Mouse (Mus musculus): ENCODE results near the gene Ccdc126. TPM values are rescaled to one million over a fixed set of nuclear protein-coding genes. Genes with fewer than 3 reads are reported as not detected.

The Ccdc126 gene
- polyA plus RNA-seq (2014; fragmentation: Nextera tagmentation; extraction: Ambion mirVana): 10.0 and 10.9 TPM in 2 replicates

DNA sequence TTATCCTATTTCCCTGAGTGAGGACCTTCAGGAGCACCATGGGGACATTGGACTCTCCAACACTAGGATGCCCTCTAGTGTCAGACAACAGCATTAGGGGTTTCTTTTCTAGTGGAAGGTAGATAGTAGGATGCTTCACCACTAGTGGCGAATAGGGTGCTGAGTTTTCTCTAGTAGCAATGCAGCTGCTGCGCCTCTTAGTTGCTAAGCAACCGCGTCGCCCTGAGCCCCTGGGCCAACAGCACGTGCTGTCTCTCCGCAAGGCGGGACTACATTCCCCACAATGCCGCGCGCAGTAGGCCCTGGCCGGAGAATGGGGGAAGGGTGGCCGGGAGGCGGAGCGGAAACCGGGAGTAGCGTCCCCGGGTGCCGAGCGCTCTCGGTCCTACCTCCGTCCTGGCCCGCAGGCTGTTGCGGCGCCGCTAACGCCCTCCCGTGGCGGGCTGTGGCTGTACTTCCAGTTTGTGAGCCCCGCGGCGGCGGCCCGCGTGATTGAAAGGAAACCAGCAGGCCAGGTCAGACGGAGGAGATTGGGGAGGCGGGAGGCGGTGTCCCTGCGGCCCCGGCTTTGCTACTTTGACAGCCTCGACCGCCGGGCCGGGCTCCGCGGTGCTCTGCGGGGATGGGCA, at the start of gene Ccdc126:
Ccdc126 (plus strand) TSS at position 309 of the 629 bp plus-strand sequence.
- Histone ChIP-seq H3K27ac (ENCODE audit: low read depth, low read length) (peak within 1 kb of the TSS; percentile 87), H3K4me3 (ENCODE audit: low read depth, low read length) (peak within 1 kb of the TSS; percentile 61), H3K9ac (replicated peaks; ENCODE audit: low read depth, low read length) (peak within 1 kb of the TSS; percentile 73), H3K27me3 (ENCODE audit: control insufficient read depth, insufficient read depth, low read length) (no peaks in the 10 kb centered on the region), H3K4me2 (ENCODE audit: low read depth, low read length) (peak within 1 kb of the TSS; percentile 66), H3K36me3 (ENCODE audit: control insufficient read depth, insufficient read depth, low read length) (no peaks in the 10 kb centered on the region), H3K4me1 (ENCODE audit: control insufficient read depth, insufficient read depth, low read length) (0 out of 2 replicates have a peak, but pooled peaks cover 3% of the 10 kb centered on the region), H3K9me3 (ENCODE audit: control insufficient read depth, low read length) (no peaks in the 10 kb centered on the region)
- ATAC-seq (ENCODE audit: low read depth): peak; percentile 100
- under 1% methylated on average over 47 of the region's 47 CpGs for WGBS

DNA sequence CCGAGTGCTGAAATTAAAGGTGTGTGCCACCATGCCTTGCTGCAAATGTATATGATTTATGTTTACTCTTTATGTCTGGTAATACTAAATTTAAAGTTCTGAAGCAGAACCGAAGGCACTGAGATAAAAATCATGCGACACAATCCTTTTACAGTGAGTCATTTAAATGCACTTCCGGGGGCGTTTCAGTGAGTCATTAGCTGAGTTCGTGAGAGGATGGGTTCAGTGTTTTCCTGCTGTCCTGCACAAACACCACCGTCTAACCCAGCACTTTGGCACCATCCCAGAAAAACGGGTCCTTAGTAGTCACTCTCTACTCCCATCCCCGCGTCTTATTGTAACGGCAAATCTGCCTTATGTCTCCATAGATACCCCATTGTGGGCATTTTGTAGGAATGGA, 49.2 kb upstream of the Ccdc126 start:
- Histone ChIP-seq H3K27ac (ENCODE audit: low read depth, low read length) (no peak overlapping the region), H3K36me3 (ENCODE audit: control insufficient read depth, insufficient read depth, low read length) (no peaks in the 10 kb centered on the region), H3K27me3 (ENCODE audit: control insufficient read depth, insufficient read depth, low read length) (no peaks in the 10 kb centered on the region), H3K4me1 (ENCODE audit: control insufficient read depth, insufficient read depth, low read length) (no peaks in the 10 kb centered on the region), H3K9ac (replicated peaks; ENCODE audit: low read depth, low read length) (no peak overlapping the region), H3K9me3 (ENCODE audit: control insufficient read depth, low read length) (no peaks in the 10 kb centered on the region), H3K4me3 (ENCODE audit: low read depth, low read length) (no peak overlapping the region), H3K4me2 (ENCODE audit: low read depth, low read length) (no peak overlapping the region)
- ATAC-seq (ENCODE audit: low read depth): no peak
- WGBS: 64% methylated on average over 11 of the region's 11 CpGs

DNA sequence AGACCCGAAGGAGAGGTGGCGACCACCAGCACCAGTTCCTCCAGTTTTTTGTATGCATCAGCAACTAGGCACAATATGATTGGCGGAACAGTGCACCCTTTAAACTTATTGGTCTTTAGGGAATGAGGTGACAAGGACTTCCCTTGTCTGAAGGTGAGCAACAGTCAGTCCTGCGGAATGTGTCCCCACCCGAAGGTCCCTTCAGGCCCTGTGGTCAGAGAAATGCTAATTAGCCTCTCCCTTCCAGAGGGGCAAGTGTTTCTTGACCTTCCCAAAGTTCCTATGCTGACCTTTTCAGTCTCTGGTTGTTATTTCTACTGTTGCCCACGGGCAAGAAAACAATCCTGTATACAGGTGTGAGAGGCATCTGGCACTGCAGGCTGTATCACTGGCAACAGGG, 47.3 kb upstream of the Ccdc126 start:
- WGBS: 76% methylated on average over 6 of the region's 6 CpGs
- Histone ChIP-seq H3K27me3 (ENCODE audit: control insufficient read depth, insufficient read depth, low read length) (no peaks in the 10 kb centered on the region), H3K9ac (replicated peaks; ENCODE audit: low read depth, low read length) (no peak overlapping the region), H3K9me3 (ENCODE audit: control insufficient read depth, low read length) (no peaks in the 10 kb centered on the region), H3K27ac (ENCODE audit: low read depth, low read length) (no peak overlapping the region), H3K36me3 (ENCODE audit: control insufficient read depth, insufficient read depth, low read length) (no peaks in the 10 kb centered on the region), H3K4me1 (ENCODE audit: control insufficient read depth, insufficient read depth, low read length) (no peaks in the 10 kb centered on the region), H3K4me3 (ENCODE audit: low read depth, low read length) (no peak overlapping the region), H3K4me2 (ENCODE audit: low read depth, low read length) (no peak overlapping the region)
- no peak for ATAC-seq (ENCODE audit: low read depth)

DNA sequence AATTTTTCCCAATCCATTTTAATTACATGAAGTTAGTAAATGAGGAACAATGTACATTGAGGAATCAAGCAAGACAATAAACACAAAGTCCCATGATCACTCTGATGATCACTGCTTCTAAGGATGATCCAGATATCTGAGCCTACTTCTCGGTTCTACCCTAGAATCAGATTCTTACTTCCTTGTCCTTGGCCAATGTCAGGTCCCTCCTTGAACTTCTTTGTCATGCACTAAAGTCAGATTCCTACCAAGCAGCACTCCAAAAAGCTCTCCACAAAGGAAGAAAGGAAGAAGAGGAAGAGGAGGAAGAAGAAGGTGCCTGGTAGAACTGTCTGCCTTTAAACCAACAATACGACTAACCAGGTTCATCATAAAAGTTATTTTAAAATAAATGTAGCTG, 46.2 kb upstream of the Ccdc126 start:
- H3K4me1 ChIP-seq (ENCODE audit: control insufficient read depth, insufficient read depth, low read length): no peaks in the 10 kb centered on the region
- H3K27ac ChIP-seq (ENCODE audit: low read depth, low read length): no peak overlapping the region
- H3K9me3 ChIP-seq (ENCODE audit: control insufficient read depth, low read length): no peaks in the 10 kb centered on the region
- H3K27me3 ChIP-seq (ENCODE audit: control insufficient read depth, insufficient read depth, low read length): no peaks in the 10 kb centered on the region
- H3K9ac ChIP-seq (replicated peaks; ENCODE audit: low read depth, low read length): no peak overlapping the region
- no peak overlapping the region for H3K4me2 ChIP-seq (ENCODE audit: low read depth, low read length)
- H3K4me3 ChIP-seq (ENCODE audit: low read depth, low read length): no peak overlapping the region
- WGBS: 82% methylated on average over 2 of the region's 2 CpGs
- no peak for ATAC-seq (ENCODE audit: low read depth)
- H3K36me3 ChIP-seq (ENCODE audit: control insufficient read depth, insufficient read depth, low read length): no peaks in the 10 kb centered on the region

DNA sequence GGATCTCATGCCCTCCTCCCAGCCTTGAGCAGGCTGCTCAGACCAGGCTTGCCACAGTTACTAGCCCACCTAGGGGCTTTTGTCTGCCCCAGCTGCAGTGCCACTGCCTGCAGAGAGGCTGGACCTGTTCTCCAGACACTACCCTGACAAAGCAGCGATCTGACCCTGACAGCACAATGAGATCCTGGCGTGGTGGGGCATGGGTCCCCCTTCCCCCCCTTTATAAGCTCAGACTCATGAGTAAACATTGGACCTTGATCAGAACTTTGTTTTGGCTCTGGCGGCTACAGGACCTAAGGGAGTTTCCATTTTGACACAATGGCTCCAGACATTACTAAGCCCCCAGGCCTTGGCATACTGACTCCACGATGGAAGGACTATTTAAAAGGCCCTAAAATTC, 45.1 kb upstream of the Ccdc126 start:
- ATAC-seq (ENCODE audit: low read depth): no peak
- Histone ChIP-seq H3K27me3 (ENCODE audit: control insufficient read depth, insufficient read depth, low read length) (no peaks in the 10 kb centered on the region), H3K4me3 (ENCODE audit: low read depth, low read length) (no peak overlapping the region), H3K9me3 (ENCODE audit: control insufficient read depth, low read length) (no peaks in the 10 kb centered on the region), H3K27ac (ENCODE audit: low read depth, low read length) (no peak overlapping the region), H3K4me2 (ENCODE audit: low read depth, low read length) (no peak overlapping the region), H3K36me3 (ENCODE audit: control insufficient read depth, insufficient read depth, low read length) (no peaks in the 10 kb centered on the region), H3K4me1 (ENCODE audit: control insufficient read depth, insufficient read depth, low read length) (no peaks in the 10 kb centered on the region), H3K9ac (replicated peaks; ENCODE audit: low read depth, low read length) (no peak overlapping the region)
- WGBS: 25% methylated on average over 4 of the region's 4 CpGs

DNA sequence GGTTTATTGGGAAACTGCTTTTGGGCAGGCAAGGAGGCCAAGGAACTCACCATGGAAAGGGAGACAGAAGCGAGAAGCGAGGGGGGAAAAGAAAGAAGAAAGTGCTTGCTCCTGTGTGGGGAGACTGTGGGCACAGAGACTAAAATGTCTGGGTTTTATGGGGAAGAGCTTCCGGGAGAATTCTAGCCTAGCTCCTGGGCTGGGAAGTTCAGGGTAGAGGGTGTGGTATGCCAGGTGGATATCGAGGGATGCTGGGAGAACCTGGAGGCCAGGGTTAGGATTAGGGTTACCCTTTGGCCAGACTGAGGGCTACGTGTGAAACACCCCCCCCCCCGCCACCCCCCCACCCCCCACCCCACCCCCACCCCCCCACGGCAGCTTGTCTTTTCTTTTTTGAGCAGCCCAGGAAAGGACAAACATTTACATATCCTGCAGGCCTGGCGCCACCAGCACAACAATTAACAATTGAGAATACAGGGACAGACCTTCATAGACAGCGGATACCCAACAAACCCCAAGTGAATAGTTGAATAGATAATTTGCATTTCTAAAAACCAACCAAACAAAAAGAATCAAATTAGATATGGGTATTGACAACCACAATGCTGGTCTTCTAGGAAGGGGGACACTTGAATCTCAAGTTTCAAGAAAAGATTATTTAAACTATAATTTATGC, 44.5 kb upstream of the Ccdc126 start:
- no peak overlapping the region for H3K9ac ChIP-seq (replicated peaks; ENCODE audit: low read depth, low read length)
- no peak for ATAC-seq (ENCODE audit: low read depth)
- H3K27ac ChIP-seq (ENCODE audit: low read depth, low read length): no peak overlapping the region
- no peaks in the 10 kb centered on the region for H3K27me3 ChIP-seq (ENCODE audit: control insufficient read depth, insufficient read depth, low read length)
- H3K4me3 ChIP-seq (ENCODE audit: low read depth, low read length): no peak overlapping the region
- H3K4me1 ChIP-seq (ENCODE audit: control insufficient read depth, insufficient read depth, low read length): no peaks in the 10 kb centered on the region
- no peaks in the 10 kb centered on the region for H3K9me3 ChIP-seq (ENCODE audit: control insufficient read depth, low read length)
- no peak overlapping the region for H3K4me2 ChIP-seq (ENCODE audit: low read depth, low read length)
- H3K36me3 ChIP-seq (ENCODE audit: control insufficient read depth, insufficient read depth, low read length): no peaks in the 10 kb centered on the region
- WGBS: 49% methylated on average over 9 of the region's 9 CpGs

DNA sequence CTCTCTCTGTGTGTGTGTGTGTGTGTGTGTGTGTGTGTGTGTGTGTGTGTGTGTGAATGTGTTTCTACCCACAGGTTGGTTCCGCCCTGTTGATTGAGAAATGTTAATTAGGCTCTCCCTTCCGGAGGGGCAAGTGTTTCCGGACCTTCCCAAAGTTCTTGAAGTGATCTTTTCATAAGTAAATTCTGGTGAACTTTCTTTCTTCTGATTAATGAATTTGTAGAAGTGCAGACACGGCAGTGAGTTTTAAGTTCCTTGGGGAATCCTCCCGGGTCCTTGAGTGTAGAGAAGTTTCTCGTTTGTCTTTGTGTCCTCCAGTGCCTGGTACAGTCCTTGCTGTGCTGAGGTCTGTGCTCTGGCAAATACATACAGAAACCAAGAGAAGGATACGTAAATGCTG, 43.8 kb upstream of the Ccdc126 start:
- Histone ChIP-seq H3K4me1 (ENCODE audit: control insufficient read depth, insufficient read depth, low read length) (no peaks in the 10 kb centered on the region), H3K4me3 (ENCODE audit: low read depth, low read length) (no peak overlapping the region), H3K9ac (replicated peaks; ENCODE audit: low read depth, low read length) (no peak overlapping the region), H3K27ac (ENCODE audit: low read depth, low read length) (no peak overlapping the region), H3K36me3 (ENCODE audit: control insufficient read depth, insufficient read depth, low read length) (no peaks in the 10 kb centered on the region), H3K27me3 (ENCODE audit: control insufficient read depth, insufficient read depth, low read length) (no peaks in the 10 kb centered on the region), H3K9me3 (ENCODE audit: control insufficient read depth, low read length) (no peaks in the 10 kb centered on the region), H3K4me2 (ENCODE audit: low read depth, low read length) (no peak overlapping the region)
- ATAC-seq (ENCODE audit: low read depth): no peak
- 88% methylated on average over 7 of the region's 7 CpGs for WGBS

DNA sequence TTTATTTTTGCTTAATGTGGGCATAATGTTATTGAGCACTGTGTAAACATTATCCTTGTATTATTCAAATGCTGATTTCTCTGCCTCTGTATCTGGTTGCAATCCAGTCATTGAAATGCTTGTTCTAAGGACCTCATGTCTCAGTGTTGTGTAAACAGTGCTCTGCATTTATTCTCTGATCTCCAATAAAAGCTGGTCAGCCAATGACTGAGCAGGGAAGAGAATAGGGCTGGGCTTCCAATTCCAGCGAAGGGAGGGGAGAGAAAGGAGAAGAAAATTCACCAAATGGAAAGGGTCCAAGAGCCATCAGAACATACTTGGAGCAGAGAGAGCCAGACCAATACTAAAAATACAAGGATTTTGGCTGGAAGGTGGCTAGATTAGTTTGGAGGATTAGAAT, 38.1 kb upstream of the Ccdc126 start:
- Histone ChIP-seq H3K27me3 (ENCODE audit: control insufficient read depth, insufficient read depth, low read length) (no peaks in the 10 kb centered on the region), H3K9me3 (ENCODE audit: control insufficient read depth, low read length) (no peaks in the 10 kb centered on the region), H3K4me2 (ENCODE audit: low read depth, low read length) (no peak overlapping the region), H3K9ac (replicated peaks; ENCODE audit: low read depth, low read length) (no peak overlapping the region), H3K36me3 (ENCODE audit: control insufficient read depth, insufficient read depth, low read length) (no peaks in the 10 kb centered on the region), H3K27ac (ENCODE audit: low read depth, low read length) (no peak overlapping the region), H3K4me3 (ENCODE audit: low read depth, low read length) (no peak overlapping the region), H3K4me1 (ENCODE audit: control insufficient read depth, insufficient read depth, low read length) (no peaks in the 10 kb centered on the region)
- no peak for ATAC-seq (ENCODE audit: low read depth)
- WGBS: 38% methylated on average over 1 of the region's 1 CpGs

DNA sequence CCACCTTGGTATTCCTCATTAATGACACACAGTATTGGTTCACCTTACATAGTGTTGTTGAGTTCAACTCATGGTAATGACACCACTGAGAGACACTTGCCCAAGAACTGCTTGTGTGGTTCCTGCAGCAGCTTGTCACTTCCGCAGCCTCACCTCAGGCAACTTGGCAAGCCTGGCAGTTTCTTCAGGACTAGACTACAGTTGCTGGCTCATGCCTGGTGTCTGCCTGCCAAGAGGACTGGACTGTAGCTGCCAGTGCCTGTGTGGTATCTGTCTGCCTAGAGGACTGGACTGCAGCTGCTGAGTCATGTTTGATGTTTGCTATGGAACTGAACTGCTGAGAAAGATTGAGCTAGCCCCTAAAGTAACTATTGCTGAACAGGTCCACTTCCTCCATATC, 37.0 kb upstream of the Ccdc126 start:
- Histone ChIP-seq H3K36me3 (ENCODE audit: control insufficient read depth, insufficient read depth, low read length) (no peaks in the 10 kb centered on the region), H3K4me2 (ENCODE audit: low read depth, low read length) (no peak overlapping the region), H3K27me3 (ENCODE audit: control insufficient read depth, insufficient read depth, low read length) (no peaks in the 10 kb centered on the region), H3K4me3 (ENCODE audit: low read depth, low read length) (no peak overlapping the region), H3K9ac (replicated peaks; ENCODE audit: low read depth, low read length) (no peak overlapping the region), H3K4me1 (ENCODE audit: control insufficient read depth, insufficient read depth, low read length) (no peaks in the 10 kb centered on the region), H3K27ac (ENCODE audit: low read depth, low read length) (no peak overlapping the region), H3K9me3 (ENCODE audit: control insufficient read depth, low read length) (no peaks in the 10 kb centered on the region)
- ATAC-seq (ENCODE audit: low read depth): no peak
- WGBS: 87% methylated on average over 1 of the region's 1 CpGs
